Mouse (Mus musculus) cerebellum, adult 11-12 months (tissue): ENCODE measurements around the gene Bhlhe23.

Experiments
- DNase-seq: peaks from one replicate; pipeline ENCODE4 v3.0.0; 2022

The Bhlhe23 gene

GRCm38 (mm10) chr2:180765713-180766112 lies 11.0 kb downstream of the Bhlhe23 start:
- DNase-seq, result no peak

GRCm38 (mm10) chr2:180764986-180765385 lies 11.7 kb downstream of the Bhlhe23 start:
- DNase-seq, result peak; percentile 10

DNA sequence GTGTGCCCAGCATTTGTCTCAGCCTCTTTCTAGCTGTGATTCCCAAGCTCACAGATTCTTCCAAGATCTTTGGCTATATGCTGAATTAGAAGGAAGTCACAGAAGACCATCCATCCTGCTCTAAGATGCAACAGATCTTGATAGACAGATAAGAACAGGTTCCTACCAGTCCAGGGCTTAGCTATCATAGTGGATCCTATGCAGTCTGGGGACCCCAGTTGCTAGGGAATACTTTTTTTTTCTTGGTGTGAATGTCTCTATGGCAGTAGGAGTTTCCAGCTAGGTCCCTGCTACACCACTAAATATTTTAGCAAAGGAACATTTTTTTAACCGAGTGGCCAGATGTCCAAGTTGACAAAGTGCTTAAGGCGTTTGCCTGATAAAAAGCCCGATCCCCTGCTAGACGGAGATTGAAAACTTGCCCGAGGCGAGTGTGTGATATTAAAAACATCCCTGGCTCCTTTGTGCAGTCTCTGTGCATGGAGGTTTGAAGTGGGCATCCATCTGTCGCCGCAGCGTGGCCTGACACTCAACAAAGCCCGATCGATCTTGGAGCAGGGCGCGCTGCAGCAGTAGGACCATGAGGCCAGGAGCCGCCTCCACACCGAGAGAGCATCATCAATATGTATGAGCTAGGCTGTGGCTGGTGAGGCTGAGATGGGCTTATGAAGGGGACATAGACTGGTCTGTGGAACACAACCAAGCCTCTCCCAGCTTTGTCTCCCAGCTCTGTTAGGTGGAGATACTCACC lies 18.0 kb downstream of the Bhlhe23 start:
- DNase-seq, result no peak

DNA sequence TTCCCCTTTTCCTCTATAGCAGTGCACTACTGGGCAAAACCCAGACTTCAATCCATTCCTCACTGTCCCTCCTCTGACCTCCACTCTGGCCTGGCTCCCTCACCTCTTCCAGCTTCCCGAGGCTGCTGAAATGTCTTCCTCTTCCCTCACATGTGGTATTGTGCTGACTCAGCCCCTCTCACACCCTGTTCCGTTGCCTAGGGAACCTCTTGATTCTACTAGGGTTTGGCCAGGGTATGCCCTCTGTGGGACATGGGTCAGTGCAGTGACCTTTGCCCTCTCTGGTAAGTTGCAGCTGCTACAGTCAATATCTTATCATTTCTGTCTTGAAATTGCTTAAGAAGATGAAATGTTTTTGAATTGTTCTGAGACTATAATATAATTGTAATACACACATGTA lies 19.9 kb downstream of the Bhlhe23 start:
- no peak for DNase-seq

DNA sequence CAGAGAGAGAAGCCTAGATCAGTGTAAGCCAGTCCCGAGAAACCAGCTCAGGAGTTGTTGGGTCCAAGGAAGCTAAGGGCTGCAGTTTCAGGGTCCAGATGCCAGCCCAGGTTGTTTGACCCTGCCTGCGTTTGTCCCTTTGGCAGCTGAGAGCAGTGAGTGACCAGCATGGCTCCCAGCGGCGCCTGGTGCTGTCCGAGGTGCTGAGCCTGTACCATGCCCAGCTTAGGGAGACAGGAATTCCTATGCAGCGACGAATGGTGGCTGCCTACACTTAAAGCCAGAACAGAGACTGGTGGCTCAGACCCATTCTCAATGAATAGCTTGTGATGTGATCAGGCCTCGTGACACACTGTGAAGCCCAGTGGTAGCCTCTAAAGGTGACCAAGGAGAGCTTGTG lies 20.8 kb downstream of the Bhlhe23 start:
- DNase-seq, result no peak

DNA sequence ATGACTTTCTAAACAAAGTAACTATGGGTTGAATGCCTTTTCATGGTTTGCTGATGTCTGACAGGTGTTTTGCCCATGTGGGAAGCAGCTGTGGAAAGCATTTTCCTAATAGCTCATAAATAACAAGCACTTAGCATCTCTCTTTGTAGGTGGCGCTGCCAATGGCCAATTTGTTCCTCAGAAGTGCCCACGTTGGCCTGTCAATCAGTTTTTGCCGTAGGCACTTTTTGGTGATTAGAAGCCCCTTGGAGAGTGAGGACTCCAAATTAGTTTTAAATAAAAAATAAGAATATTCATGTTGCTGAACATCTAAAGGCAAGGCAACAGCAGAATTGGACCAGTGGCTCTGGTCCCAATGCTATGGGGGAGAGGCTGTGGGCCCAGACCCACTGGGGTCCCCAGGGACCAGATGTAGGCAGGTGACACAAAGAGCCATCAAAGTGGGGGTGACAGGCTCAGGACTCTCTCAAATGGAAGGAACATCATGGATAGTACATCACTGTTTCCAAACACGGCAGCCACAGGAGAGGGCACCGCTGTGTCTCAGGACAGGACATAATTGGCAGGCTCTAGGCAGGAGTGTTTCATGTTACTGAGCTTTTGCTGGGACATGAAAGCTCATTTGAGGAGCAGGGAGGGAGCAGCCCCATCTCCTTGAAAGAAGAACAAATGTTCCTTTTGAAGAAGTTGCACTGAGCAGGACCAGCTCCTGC lies 21.6 kb downstream of the Bhlhe23 start:
- no peak for DNase-seq

DNA sequence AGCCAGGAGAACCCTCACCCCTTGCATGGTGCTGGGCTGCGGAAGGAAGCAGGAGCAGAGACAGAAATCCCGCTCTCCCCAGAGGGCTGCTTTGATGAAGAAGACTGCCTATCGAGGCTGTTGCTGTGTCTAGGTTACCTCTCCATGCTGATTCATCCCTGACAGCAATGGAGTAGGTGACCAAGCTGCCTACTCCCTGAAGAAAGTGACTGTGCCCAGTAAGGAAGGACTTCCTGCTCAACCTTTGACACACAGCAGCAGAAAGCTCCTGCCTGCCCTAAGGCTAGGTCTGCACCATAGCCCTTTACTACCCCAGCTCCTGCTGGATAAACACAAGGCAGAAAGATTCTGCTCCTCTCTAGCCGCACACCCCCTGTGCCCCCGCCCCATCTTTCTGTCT lies 27.8 kb downstream of the Bhlhe23 start:
- DNase-seq, result no peak

GRCm38 (mm10) chr2:180746569-180747192 lies 30.0 kb downstream of the Bhlhe23 start:
- no peak for DNase-seq

GRCm38 (mm10) chr2:180745248-180745927 lies 31.3 kb downstream of the Bhlhe23 start:
- DNase-seq, result peak; percentile 68

GRCm38 (mm10) chr2:180743321-180743720 lies 33.4 kb downstream of the Bhlhe23 start:
- DNase-seq, result no peak

- DNase-seq, result no peak
Observed at GRCm38 (mm10) chr2:180742820-180743219, 33.9 kb downstream of the Bhlhe23 start.

- no peak for DNase-seq
Observed at GRCm38 (mm10) chr2:180741421-180741820, 35.3 kb downstream of the Bhlhe23 start.

DNA sequence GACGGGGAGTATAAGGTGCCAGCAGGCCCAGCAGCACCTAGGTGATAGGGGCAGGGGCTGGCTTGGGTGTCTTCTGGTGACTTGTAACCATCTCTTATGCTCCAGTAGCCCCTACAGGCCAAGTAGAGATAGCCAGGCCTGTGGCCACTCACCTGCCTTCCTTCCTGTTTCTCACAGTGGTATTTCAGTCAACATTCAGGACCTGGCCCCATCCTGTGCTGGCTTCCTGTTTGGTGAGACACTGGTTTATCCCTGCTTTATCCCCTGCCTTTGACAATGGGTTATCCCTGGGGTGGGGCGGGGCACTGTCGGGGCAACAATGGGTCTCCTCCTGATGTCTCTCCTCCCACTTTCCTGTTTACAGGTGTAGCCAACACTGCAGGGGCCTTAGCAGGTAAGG lies 36.4 kb downstream of the Bhlhe23 start:
- no peak for DNase-seq

GRCm38 (mm10) chr2:180737984-180738383 lies 38.7 kb downstream of the Bhlhe23 start:
- no peak for DNase-seq

GRCm38 (mm10) chr2:180735232-180735631 lies 41.5 kb downstream of the Bhlhe23 start:
- DNase-seq, result no peak

GRCm38 (mm10) chr2:180731984-180732383 lies 44.7 kb downstream of the Bhlhe23 start:
- no peak for DNase-seq

GRCm38 (mm10) chr2:180731036-180731435 lies 45.7 kb downstream of the Bhlhe23 start:
- no peak for DNase-seq

DNA sequence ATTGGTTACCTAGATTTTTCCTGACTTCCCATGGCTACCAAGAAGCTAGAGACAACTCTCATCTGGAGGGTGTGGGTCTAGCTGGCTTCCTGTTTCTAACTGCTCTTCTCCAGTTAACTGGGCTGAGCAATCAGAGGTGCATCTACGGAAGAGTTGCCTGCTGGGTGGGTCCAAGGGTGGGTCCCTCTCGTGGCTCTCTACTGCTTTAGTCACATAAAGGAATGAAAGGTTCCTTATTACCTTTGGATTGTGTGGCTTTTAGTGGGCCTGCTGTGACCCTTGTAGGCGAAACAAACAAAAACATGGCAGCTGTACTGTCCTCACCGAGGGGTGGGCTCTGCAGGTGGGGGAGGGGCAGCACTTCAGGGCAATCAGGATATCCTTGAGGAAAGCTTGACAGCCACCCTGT lies 49.1 kb downstream of the Bhlhe23 start:
- DNase-seq, result no peak

DNA sequence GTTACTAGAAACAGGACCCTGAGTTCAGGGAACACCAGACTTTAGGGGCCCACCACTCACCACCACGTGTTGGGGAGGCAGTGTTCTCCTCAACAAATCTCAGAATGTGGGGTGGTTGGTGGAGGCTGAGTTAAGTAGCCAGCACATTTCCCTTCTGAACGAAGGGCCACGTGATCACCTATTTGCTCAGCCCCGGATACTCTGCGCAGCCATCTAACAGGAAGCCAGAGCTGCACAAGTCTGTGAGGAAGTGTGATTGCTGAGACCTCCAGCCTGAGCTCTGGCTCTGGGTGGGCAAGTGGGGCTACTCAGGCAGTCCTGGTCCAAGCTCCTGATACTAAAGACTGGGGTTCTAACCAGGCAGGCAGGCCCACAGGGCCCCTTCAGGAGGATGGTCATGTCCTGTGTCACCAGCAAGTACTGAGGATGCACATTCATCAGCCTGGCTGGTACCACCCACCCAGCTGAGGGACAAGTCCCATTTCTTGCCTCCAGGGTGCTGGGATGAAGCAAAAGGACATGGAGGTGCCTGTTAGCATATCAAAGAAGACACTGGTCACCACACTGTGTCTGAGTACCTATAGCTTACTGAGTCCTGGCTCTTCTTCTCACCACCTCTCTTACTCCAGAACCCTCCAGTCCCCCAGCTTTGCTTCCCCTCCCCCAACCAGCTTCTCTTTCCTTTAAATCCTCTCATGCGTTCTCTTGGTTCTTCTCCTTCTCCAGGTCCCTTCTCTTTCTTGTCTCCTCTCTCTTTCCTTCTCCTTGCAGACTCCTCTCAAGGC lies 49.9 kb downstream of the Bhlhe23 start:
- DNase-seq, result no peak

GRCm38 (mm10) chr2:180725856-180726629 lies 50.7 kb downstream of the Bhlhe23 start:
- no peak for DNase-seq

DNA sequence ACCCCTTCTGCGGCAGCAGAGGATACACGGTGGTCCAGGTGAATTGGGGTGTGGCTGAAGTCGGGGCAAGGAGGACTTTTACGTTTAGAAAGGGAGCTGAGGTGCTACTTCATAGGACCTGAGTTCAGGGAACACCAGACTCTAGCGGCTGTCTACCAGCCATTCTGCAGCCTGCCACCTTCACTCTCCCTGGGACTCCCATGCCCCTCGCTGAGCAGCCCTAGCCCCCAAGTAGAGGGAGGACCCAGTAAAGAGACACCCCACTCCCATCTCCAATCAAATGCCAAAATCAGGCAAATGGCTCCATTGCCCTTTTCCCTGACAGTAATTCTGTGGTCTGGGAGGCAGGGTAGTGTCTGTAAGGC lies 51.3 kb downstream of the Bhlhe23 start:
- no peak for DNase-seq
